Mouse (Mus musculus) stomach, postnatal 0 days (tissue): ENCODE results near the gene Senp1. TPM values are rescaled to one million over a fixed set of nuclear protein-coding genes. Genes with fewer than 3 reads are reported as not detected.

ENCODE experiments used
- ATAC-seq: fragments of 200-750 bp; cut with Nextera tagmentation; 2 replicates; pipeline ENCODE4 v1.8.0; 2017; ENCODE audit not compliant: low FRiP score, low TSS enrichment
- DNase-seq: peaks from one replicate; pipeline ENCODE4 v3.0.0-alpha.2; 2016; ENCODE audit warnings: low spot score
- H3K27ac ChIP-seq: fragments of 300-500 bp; sonication (generic); replicated peaks from 2 replicates; pipeline ENCODE4 v1.5.1; 2014; ENCODE audit warnings: mild to moderate bottlenecking, control low read depth
- H3K27me3 ChIP-seq: fragments of 300-500 bp; sonication (generic); 2 replicates; pipeline ENCODE4 v1.6.1; 2014; ENCODE audit warnings: low read length; ENCODE audit not compliant: control insufficient read depth, insufficient read depth
- H3K36me3 ChIP-seq: fragments of 300-500 bp; sonication (generic); 2 replicates; pipeline ENCODE4 v1.6.1; 2014; ENCODE audit warnings: low read length, mixed read lengths; ENCODE audit not compliant: control insufficient read depth, insufficient read depth
- H3K4me1 ChIP-seq: fragments of 300-500 bp; sonication (generic); replicated peaks from 2 replicates; pipeline ENCODE4 v1.6.1; 2014; ENCODE audit warnings: antibody characterized with exemption; ENCODE audit not compliant: control insufficient read depth, insufficient read depth
- H3K4me2 ChIP-seq: fragments of 300-500 bp; sonication (generic); replicated peaks from 2 replicates; pipeline ENCODE4 v1.6.1; 2014; ENCODE audit warnings: low read depth, mild to moderate bottlenecking, control low read depth, moderate library complexity
- H3K4me3 ChIP-seq: fragments of 300-500 bp; sonication (generic); 2 replicates; pipeline ENCODE4 v1.5.1; 2014; ENCODE audit warnings: low read depth, low read length, control low read depth
- H3K9ac ChIP-seq: fragments of 300-500 bp; sonication (generic); 2 replicates; pipeline ENCODE4 v1.6.1; 2014; ENCODE audit warnings: mild to moderate bottlenecking, low read length, control low read depth, mixed read lengths
- H3K9me3 ChIP-seq: fragments of 300-500 bp; sonication (generic); 2 replicates; pipeline ENCODE4 v1.6.1; 2016; ENCODE audit warnings: low read length; ENCODE audit not compliant: control insufficient read depth
- CTCF ChIP-seq: IDR thresholded peaks from 2 replicates; pipeline ENCODE4 v1.5.1; 2016; ENCODE audit warnings: antibody characterized with exemption, low read depth, mild to moderate bottlenecking, moderate library complexity
- EP300 ChIP-seq: optimal IDR thresholded peaks from 2 replicates; pipeline ENCODE3; 2016; ENCODE audit warnings: antibody characterized with exemption
- WGBS: fragments of 180-500 bp; shearing (Covaris S2); extraction: QIAGEN DNeasy Blood & Tissue Kit; methylation state at CpG from one replicate; pipeline ENCODE4 v1.1.7; 2014; 5-methylcytosine and 5-hydroxymethylcytosine counted together
- polyA plus RNA-seq: library from polyadenylated mRNA; unstranded; fragments of >200 nt; fragmentation: Nextera tagmentation; extraction: Ambion mirVana; gene quantifications from 2 replicates; pipeline ENCODE4 v1.2.1, GENCODE M21; 2015

Gene Senp1
- polyA plus RNA-seq, 1 experiment from 2014 or later: 10.0 TPM

DNA sequence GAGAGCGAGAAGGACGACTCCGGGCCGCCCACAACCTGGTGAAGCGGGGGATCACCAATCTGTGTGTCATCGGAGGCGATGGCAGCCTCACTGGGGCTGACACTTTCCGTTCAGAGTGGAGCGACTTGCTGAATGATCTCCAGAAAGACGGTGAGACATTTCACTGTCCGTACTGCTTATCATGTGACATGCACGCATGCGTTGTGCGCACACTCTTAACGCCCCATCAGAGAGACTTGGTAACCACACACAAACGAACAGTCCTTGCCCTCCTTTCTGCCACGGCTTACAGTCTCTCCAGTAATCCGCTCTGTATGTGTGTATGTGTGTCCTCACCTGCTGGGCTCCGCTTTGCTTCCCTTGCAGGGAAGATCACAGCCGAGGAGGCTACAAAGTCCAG, 27.3 kb upstream of the Senp1 start:
- Histone ChIP-seq H3K27ac (no peak overlapping the region), H3K4me3 (no peak overlapping the region), H3K9me3 (no peaks in the 10 kb centered on the region), H3K27me3 (no peaks in the 10 kb centered on the region), H3K4me2 (no peak overlapping the region), H3K36me3 (peaks cover 17% of the 10 kb centered on the region), H3K9ac (no peak overlapping the region), H3K4me1 (no peaks in the 10 kb centered on the region)
- ATAC-seq (no peak), DNase-seq (no peak)
- WGBS: 96% methylated on average over 20 of the region's 20 CpGs
- TF ChIP-seq CTCF: no peak
- no peak for TF ChIP-seq EP300

- H3K4me2 ChIP-seq: no peak overlapping the region
- H3K27ac ChIP-seq: no peak overlapping the region
- peaks cover 17% of the 10 kb centered on the region for H3K36me3 ChIP-seq
- TF ChIP-seq CTCF (no peak), EP300 (no peak)
- H3K9me3 ChIP-seq: no peaks in the 10 kb centered on the region
- 85% methylated on average over 12 of the region's 12 CpGs for WGBS
- ATAC-seq: no peak
- H3K4me1 ChIP-seq: no peaks in the 10 kb centered on the region
- no peak for DNase-seq
- H3K4me3 ChIP-seq: no peak overlapping the region
- H3K9ac ChIP-seq: no peak overlapping the region
- H3K27me3 ChIP-seq: no peaks in the 10 kb centered on the region
These were observed 25.8 kb upstream of the Senp1 start for GRCm38 (mm10) chr15:98119363-98119762.

DNA sequence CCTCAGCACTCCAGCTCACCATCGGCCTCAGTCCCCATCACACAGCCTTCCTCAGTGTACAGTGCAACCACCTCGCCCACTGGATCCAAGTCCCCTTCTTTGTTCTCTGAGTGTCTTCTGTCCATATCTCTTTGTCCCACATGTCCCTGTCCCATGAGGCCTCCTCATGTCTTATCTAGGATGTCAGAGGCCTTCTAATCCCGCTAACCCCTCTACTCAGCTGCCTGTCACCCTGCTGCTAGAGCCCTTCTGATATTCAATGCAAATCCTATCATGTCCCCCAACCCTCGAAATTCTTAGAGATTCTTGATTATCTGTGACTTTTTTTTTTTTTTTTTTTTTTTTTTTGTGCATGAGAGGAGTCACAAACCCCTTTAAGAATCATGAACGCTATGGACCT, 22.7 kb upstream of the Senp1 start:
- 85% methylated on average over 5 of the region's 5 CpGs for WGBS
- DNase-seq: no peak
- Histone ChIP-seq H3K27me3 (no peaks in the 10 kb centered on the region), H3K36me3 (peaks cover 4% of the 10 kb centered on the region; the same call in 1 of the 2 replicates), H3K9me3 (no peaks in the 10 kb centered on the region), H3K4me1 (no peaks in the 10 kb centered on the region), H3K4me2 (no peak overlapping the region), H3K4me3 (no peak overlapping the region), H3K9ac (no peak overlapping the region), H3K27ac (no peak overlapping the region)
- TF ChIP-seq CTCF (no peak), EP300 (no peak)
- ATAC-seq: no peak

GRCm38 (mm10) chr15:98115779-98116163, 22.2 kb upstream of the Senp1 start:
- WGBS: 82% methylated on average over 9 of the region's 9 CpGs
- H3K27me3 ChIP-seq: no peaks in the 10 kb centered on the region
- peaks cover 1% of the 10 kb centered on the region; the same call in 1 of the 2 replicates for H3K36me3 ChIP-seq
- TF ChIP-seq CTCF (no peak), EP300 (no peak)
- H3K9ac ChIP-seq: no peak overlapping the region
- DNase-seq (no peak), ATAC-seq (no peak)
- no peak overlapping the region for H3K27ac ChIP-seq
- no peaks in the 10 kb centered on the region for H3K9me3 ChIP-seq
- no peaks in the 10 kb centered on the region for H3K4me1 ChIP-seq
- no peak overlapping the region for H3K4me2 ChIP-seq
- H3K4me3 ChIP-seq: no peak overlapping the region

DNA sequence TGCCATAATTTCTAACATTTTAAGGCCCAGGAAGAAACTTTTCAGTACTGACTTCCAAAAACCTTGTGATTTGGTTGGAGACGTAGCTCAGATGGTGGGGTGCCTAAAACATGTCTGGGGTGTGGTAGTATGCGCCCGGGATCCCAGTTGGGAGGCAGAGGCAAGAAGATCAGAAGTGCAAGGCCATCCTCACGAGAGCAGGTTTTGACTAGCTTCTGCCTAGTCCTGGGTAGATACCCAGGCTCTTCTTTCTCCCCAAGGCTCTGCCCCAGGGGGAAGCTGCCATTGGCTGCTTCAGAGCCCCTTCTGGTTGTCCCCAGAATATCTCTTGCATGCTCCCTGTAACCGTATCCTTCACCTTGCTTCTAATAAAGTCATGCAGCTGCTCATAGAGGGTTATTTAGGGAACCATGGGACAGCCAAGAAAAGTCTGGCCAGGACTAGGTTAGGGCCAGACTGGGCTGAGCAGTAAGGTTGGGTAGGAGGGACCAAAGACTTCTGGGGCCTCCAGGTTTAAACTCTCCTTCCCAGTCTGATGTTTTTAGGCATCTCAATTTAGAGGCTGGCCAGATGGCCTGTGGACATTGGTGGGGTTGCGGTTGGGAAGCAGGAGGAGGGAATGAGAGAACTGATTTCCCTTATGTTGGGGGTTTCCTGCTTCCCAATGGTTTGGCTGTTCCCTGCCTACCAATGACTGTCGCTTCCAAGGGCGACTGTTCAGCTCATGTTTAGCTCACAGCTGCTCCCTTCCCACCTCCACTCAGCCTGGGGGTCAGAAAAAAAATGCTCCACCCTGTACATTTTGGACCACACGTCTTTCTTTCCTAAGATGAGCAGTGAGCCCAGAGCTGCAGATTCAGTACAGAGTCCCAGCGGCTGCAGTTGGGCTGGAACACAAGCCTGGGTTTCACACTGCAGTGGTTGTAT, 21.6 kb upstream of the Senp1 start:
- no peak for ATAC-seq
- no peak for TF ChIP-seq EP300
- no peak for TF ChIP-seq CTCF
- DNase-seq: no peak

More for the DNA sequence above, 21.6 kb upstream of the Senp1 start:
- Histone ChIP-seq H3K9me3 (no peaks in the 10 kb centered on the region), H3K9ac (no peak overlapping the region), H3K27ac (no peak overlapping the region), H3K4me3 (no peak overlapping the region), H3K27me3 (no peaks in the 10 kb centered on the region), H3K4me2 (no peak overlapping the region), H3K4me1 (no peaks in the 10 kb centered on the region), H3K36me3 (no peaks in the 10 kb centered on the region; the same call in 1 of the 2 replicates)
- WGBS: 85% methylated on average over 10 of the region's 10 CpGs
